ENCODE assay signal across 9 mouse cellular contexts in the genomic region with DNA sequence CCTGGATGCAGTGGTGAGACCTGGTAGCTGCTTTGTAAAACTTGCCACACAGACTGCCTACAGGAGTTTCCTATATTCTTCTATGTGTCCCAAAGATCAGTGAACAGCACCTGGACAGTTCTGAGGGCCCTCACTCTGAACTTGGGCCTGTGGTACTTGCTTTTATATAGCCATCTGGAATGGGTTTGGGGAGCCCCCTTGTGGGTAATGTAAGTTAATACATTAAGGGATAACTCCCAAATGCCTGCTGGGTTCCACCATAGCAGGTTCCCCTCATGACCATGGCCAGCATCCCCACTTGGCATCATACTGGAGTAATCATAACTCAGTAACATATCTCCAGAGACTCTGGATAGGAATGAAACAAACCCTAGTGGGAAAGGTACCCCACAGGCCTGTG. TPM values are rescaled to one million over a fixed set of nuclear protein-coding genes. Genes with fewer than 3 reads are reported as not detected.
DNase-seq lines count a peak whose midpoint lies in the region; ATAC-seq and TF ChIP-seq lines count a peak whose summit lies in the region.
"Had no signal": no experiment of that assay in that cellular context is flagged by ENCODE, and none has a peak within 500 bp of the region (broad histone marks: within the 10 kb centered on the region; RNA-seq: fewer than 3 reads in every experiment).

No protein-coding gene starts in this region.

- TF ChIP-seq CTCF in midbrain, postnatal 0 days (IDR thresholded peaks at IDR 0.05) = peak; percentile 65

- H3K4me3 ChIP-seq in embryonic facial prominence, embryonic 11.5 days (ENCODE audit: low read depth, low read length) = no peak overlapping the region
- no peak overlapping the region for H3K4me3 ChIP-seq in embryonic facial prominence, embryonic 10.5 days
- H3K4me3 ChIP-seq in midbrain, postnatal 0 days (ENCODE audit: low read depth, low read length) = no peak overlapping the region
- H3K4me3 ChIP-seq in midbrain, embryonic 13.5 days (replicated peaks) = no peak overlapping the region
- H3K4me3 ChIP-seq: neural tube, embryonic 12.5 days had no signal

- H3K4me2 ChIP-seq in embryonic facial prominence, embryonic 11.5 days (ENCODE audit: low read depth, low read length) = no peak overlapping the region
- no peak overlapping the region for H3K4me2 ChIP-seq in midbrain, postnatal 0 days (ENCODE audit: low read depth, low read length, poor library complexity, severe bottlenecking)
- no peak overlapping the region for H3K4me2 ChIP-seq in midbrain, embryonic 13.5 days (replicated peaks)
- H3K4me2 ChIP-seq: neural tube, embryonic 12.5 days had no signal

- no peak overlapping the region for H3K9ac ChIP-seq in embryonic facial prominence, embryonic 11.5 days (replicated peaks; ENCODE audit: low read length)
- H3K9ac ChIP-seq in midbrain, postnatal 0 days (replicated peaks; ENCODE audit: low read length, poor library complexity, severe bottlenecking) = no peak overlapping the region
- H3K9ac ChIP-seq in midbrain, embryonic 13.5 days (replicated peaks) = no peak overlapping the region
- H3K9ac ChIP-seq: neural tube, embryonic 12.5 days had no signal

- no peaks in the 10 kb centered on the region for H3K27me3 ChIP-seq in embryonic facial prominence, embryonic 11.5 days (ENCODE audit: control insufficient read depth, insufficient read depth, low read length)
- no peaks in the 10 kb centered on the region for H3K27me3 ChIP-seq in embryonic facial prominence, embryonic 10.5 days (replicated peaks; ENCODE audit: low read depth, poor library complexity, severe bottlenecking)
- H3K27me3 ChIP-seq in midbrain, postnatal 0 days (ENCODE audit: insufficient read depth, low read length) = no peaks in the 10 kb centered on the region
- H3K27me3 ChIP-seq in midbrain, embryonic 13.5 days = no peaks in the 10 kb centered on the region
- H3K27me3 ChIP-seq: neural tube, embryonic 12.5 days had no signal

- peak; percentile 51 for DNase-seq in embryonic facial prominence, embryonic 11.5 days (ENCODE audit: low spot score)
- DNase-seq in embryonic facial prominence, embryonic 10.5 days (ENCODE audit: low spot score) = no peak
- DNase-seq in midbrain, postnatal 0 days (ENCODE audit: low spot score) = peak; percentile 62
- peak; percentile 38 to 69 for DNase-seq in kidney, postnatal 36 days
- DNase-seq in thymus, postnatal 25 days = peak; percentile 54
- no peak for DNase-seq in ovary, postnatal 14 days (ENCODE audit: low spot score)

- H3K36me3 ChIP-seq in embryonic facial prominence, embryonic 11.5 days (replicated peaks; ENCODE audit: control insufficient read depth, insufficient read depth, low read depth, low read length) = peaks cover 12% of the 10 kb centered on the region
- H3K36me3 ChIP-seq in embryonic facial prominence, embryonic 10.5 days (replicated peaks) = peaks cover 98% of the 10 kb centered on the region
- peaks cover 3% of the 10 kb centered on the region for H3K36me3 ChIP-seq in midbrain, postnatal 0 days (ENCODE audit: insufficient read depth, low read length)
- H3K36me3 ChIP-seq in midbrain, embryonic 13.5 days = peaks cover 70% of the 10 kb centered on the region

- H3K27ac ChIP-seq in embryonic facial prominence, embryonic 11.5 days (replicated peaks; ENCODE audit: low read depth, low read length) = no peak overlapping the region
- no peak overlapping the region for H3K27ac ChIP-seq in embryonic facial prominence, embryonic 10.5 days (replicated peaks)
- H3K27ac ChIP-seq in midbrain, postnatal 0 days (ENCODE audit: low read depth, low read length) = no peak overlapping the region
- no peak overlapping the region for H3K27ac ChIP-seq in midbrain, embryonic 13.5 days
- H3K27ac ChIP-seq: neural tube, embryonic 12.5 days had no signal

- H3K4me1 ChIP-seq in embryonic facial prominence, embryonic 11.5 days (ENCODE audit: control insufficient read depth, insufficient read depth, low read length) = no peaks in the 10 kb centered on the region
- H3K4me1 ChIP-seq in embryonic facial prominence, embryonic 10.5 days = 0 out of 2 replicates have a peak, but pooled peaks cover 3% of the 10 kb centered on the region
- H3K4me1 ChIP-seq in midbrain, postnatal 0 days (ENCODE audit: insufficient read depth, low read length) = no peaks in the 10 kb centered on the region
- H3K4me1 ChIP-seq in midbrain, embryonic 13.5 days (replicated peaks) = no peaks in the 10 kb centered on the region
- H3K4me1 ChIP-seq: neural tube, embryonic 12.5 days had no signal

- no peaks in the 10 kb centered on the region for H3K9me3 ChIP-seq in embryonic facial prominence, embryonic 11.5 days (replicated peaks; ENCODE audit: control insufficient read depth, low read length)
- no peaks in the 10 kb centered on the region for H3K9me3 ChIP-seq in embryonic facial prominence, embryonic 10.5 days
- H3K9me3 ChIP-seq in midbrain, postnatal 0 days (ENCODE audit: low read length) = no peaks in the 10 kb centered on the region
- H3K9me3 ChIP-seq in midbrain, embryonic 13.5 days = no peaks in the 10 kb centered on the region
- H3K9me3 ChIP-seq: neural tube, embryonic 12.5 days had no signal

- ATAC-seq in embryonic facial prominence, embryonic 11.5 days (replicated peaks; ENCODE audit: insufficient number of reproducible peaks, low FRiP score, low TSS enrichment, low read depth) = no peak
- ATAC-seq in midbrain, postnatal 0 days (ENCODE audit: low FRiP score) = no peak
- no peak for ATAC-seq in midbrain, embryonic 13.5 days
- ATAC-seq in cerebellum, adult (ENCODE audit: insufficient number of reproducible peaks, low FRiP score, low TSS enrichment) = no peak

RNA-seq across cellular contexts. Expression of a gene that starts 10.0 kb away (rescaled TPM):
- 38.6 and 39.9 TPM in 2 replicates for polyA plus RNA-seq in embryonic facial prominence, embryonic 11.5 days (2014; fragmentation: Nextera tagmentation; extraction: Ambion mirVana)
- polyA plus RNA-seq in embryonic facial prominence, embryonic 10.5 days (2016; fragmentation: Nextera tagmentation; extraction: Ambion mirVana) = 37.1 and 40.0 TPM in 2 replicates
- 26.0 and 29.5 TPM in 2 replicates for total RNA-seq in midbrain, postnatal 0 days (2014; rRNA removed)
- 17.3 and 21.4 TPM in 2 replicates for polyA plus RNA-seq in midbrain, postnatal 0 days (2015; fragmentation: Nextera tagmentation; extraction: Ambion mirVana)
- 31.8 and 33.2 TPM in 2 replicates for polyA plus RNA-seq in midbrain, embryonic 13.5 days (2015; fragmentation: Nextera tagmentation; extraction: Ambion mirVana)

RNA-seq across cellular contexts. Expression of a gene that starts 10.3 kb away (rescaled TPM):
- polyA plus RNA-seq in embryonic facial prominence, embryonic 11.5 days (2014; fragmentation: Nextera tagmentation; extraction: Ambion mirVana) = 318 and 328 TPM in 2 replicates
- polyA plus RNA-seq in embryonic facial prominence, embryonic 10.5 days (2016; fragmentation: Nextera tagmentation; extraction: Ambion mirVana) = 318 and 337 TPM in 2 replicates
- total RNA-seq in midbrain, postnatal 0 days (2014; rRNA removed) = 9.9 and 17.4 TPM in 2 replicates
- 18.7 and 21.3 TPM in 2 replicates for polyA plus RNA-seq in midbrain, postnatal 0 days (2015; fragmentation: Nextera tagmentation; extraction: Ambion mirVana)
- polyA plus RNA-seq in midbrain, embryonic 13.5 days (2015; fragmentation: Nextera tagmentation; extraction: Ambion mirVana) = 84.6 and 88.0 TPM in 2 replicates

RNA-seq across cellular contexts. Expression of a gene that starts 15.8 kb away (rescaled TPM):
- 323 and 360 TPM in 2 replicates for polyA plus RNA-seq in embryonic facial prominence, embryonic 11.5 days (2014; fragmentation: Nextera tagmentation; extraction: Ambion mirVana)
- polyA plus RNA-seq in embryonic facial prominence, embryonic 10.5 days (2016; fragmentation: Nextera tagmentation; extraction: Ambion mirVana) = 313 and 322 TPM in 2 replicates
- total RNA-seq in midbrain, postnatal 0 days (2014; rRNA removed) = 91.2 and 99.5 TPM in 2 replicates
- polyA plus RNA-seq in midbrain, postnatal 0 days (2015; fragmentation: Nextera tagmentation; extraction: Ambion mirVana) = 119 and 126 TPM in 2 replicates
- polyA plus RNA-seq in midbrain, embryonic 13.5 days (2015; fragmentation: Nextera tagmentation; extraction: Ambion mirVana) = 143 and 151 TPM in 2 replicates

RNA-seq across cellular contexts. Expression of a gene that starts 38.5 kb away (rescaled TPM):
- polyA plus RNA-seq in embryonic facial prominence, embryonic 11.5 days (2014; fragmentation: Nextera tagmentation; extraction: Ambion mirVana) = 0.74 and 0.97 TPM in 2 replicates
- 0.30 and 0.32 TPM in 2 replicates for polyA plus RNA-seq in embryonic facial prominence, embryonic 10.5 days (2016; fragmentation: Nextera tagmentation; extraction: Ambion mirVana)
- total RNA-seq in midbrain, postnatal 0 days (2014; rRNA removed) = 1.2 TPM in 1 of 2 replicates, not detected in the other
- 0.31 and 0.53 TPM in 2 replicates for polyA plus RNA-seq in midbrain, postnatal 0 days (2015; fragmentation: Nextera tagmentation; extraction: Ambion mirVana)
- 0.85 TPM in 2 replicates for polyA plus RNA-seq in midbrain, embryonic 13.5 days (2015; fragmentation: Nextera tagmentation; extraction: Ambion mirVana)

RNA-seq across cellular contexts. Expression of a gene that starts 38.8 kb away (rescaled TPM):
- polyA plus RNA-seq in embryonic facial prominence, embryonic 11.5 days (2014; fragmentation: Nextera tagmentation; extraction: Ambion mirVana) = 63.3 and 64.9 TPM in 2 replicates
- 78.2 and 79.9 TPM in 2 replicates for polyA plus RNA-seq in embryonic facial prominence, embryonic 10.5 days (2016; fragmentation: Nextera tagmentation; extraction: Ambion mirVana)
- 29.1 and 41.2 TPM in 2 replicates for total RNA-seq in midbrain, postnatal 0 days (2014; rRNA removed)
- 27.3 and 28.0 TPM in 2 replicates for polyA plus RNA-seq in midbrain, postnatal 0 days (2015; fragmentation: Nextera tagmentation; extraction: Ambion mirVana)
- 36.0 and 41.3 TPM in 2 replicates for polyA plus RNA-seq in midbrain, embryonic 13.5 days (2015; fragmentation: Nextera tagmentation; extraction: Ambion mirVana)

Comparison
In these comparisons a context has a peak if more than half of its experiments do, and no peak if none do; other contexts are left out.
1. DNase-seq: peak in embryonic facial prominence, embryonic 11.5 days (single experiment), midbrain, postnatal 0 days (single experiment), kidney, postnatal 36 days (2 of 2) and thymus, postnatal 25 days (single experiment); none in embryonic facial prominence, embryonic 10.5 days (single experiment) and ovary, postnatal 14 days (single experiment).